In the genomic region with DNA sequence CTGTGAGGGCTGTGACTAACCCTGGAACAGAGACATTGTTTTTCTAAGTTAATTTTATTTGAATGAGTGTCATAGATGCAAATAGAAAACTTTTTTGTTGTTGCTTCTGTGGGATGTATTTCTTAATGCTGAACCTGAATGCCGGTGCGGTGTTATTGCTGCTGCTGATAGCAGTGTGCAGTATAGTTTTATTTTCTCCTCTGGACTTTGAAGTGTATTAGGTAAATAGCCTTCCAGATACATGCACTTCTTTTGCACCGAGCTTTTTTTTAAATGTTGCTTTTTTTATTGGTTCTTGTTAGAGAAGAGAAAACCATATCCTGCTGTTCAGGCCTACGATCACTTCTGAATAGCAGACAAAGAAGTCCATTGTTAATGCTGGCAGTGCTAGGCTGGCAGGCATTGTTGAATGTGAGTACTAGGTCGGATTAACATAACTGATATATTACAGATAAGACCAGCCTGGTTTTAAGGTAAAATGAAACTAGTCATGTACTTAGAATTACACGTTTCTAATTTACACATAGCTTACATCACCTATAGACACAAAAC, we compare ENCODE assay signal across 11 mouse cellular contexts.
DNase-seq lines count a peak whose midpoint lies in the region; ATAC-seq and TF ChIP-seq lines count a peak whose summit lies in the region.
"Had no signal": no experiment of that assay in that cellular context is flagged by ENCODE, and none has a peak within 500 bp of the region (broad histone marks: within the 10 kb centered on the region; RNA-seq: fewer than 3 reads in every experiment).

No protein-coding gene starts in this region.

- 0 out of 2 replicates have a peak, but pooled peaks cover 2% of the 10 kb centered on the region for H3K4me1 ChIP-seq in forebrain, embryonic 11.5 days (replicated peaks; ENCODE audit: control insufficient read depth, insufficient read depth, low read length)
- H3K4me1 ChIP-seq in forebrain, embryonic 10.5 days = peaks cover 54% of the 10 kb centered on the region
- H3K4me1 ChIP-seq in neural tube, embryonic 13.5 days (replicated peaks) = peaks cover 34% of the 10 kb centered on the region
- peaks cover 32% of the 10 kb centered on the region for H3K4me1 ChIP-seq in neural tube, embryonic 15.5 days
- peaks cover 43% of the 10 kb centered on the region for H3K4me1 ChIP-seq in midbrain, embryonic 13.5 days (replicated peaks)
- peaks cover 11% of the 10 kb centered on the region for H3K4me1 ChIP-seq in thymus, adult 2 months (replicated peaks; ENCODE audit: control insufficient read depth, insufficient read depth, low read length)

- no peak overlapping the region for H3K4me3 ChIP-seq in forebrain, embryonic 11.5 days (ENCODE audit: low read depth, low read length)
- H3K4me3 ChIP-seq in forebrain, embryonic 10.5 days = no peak overlapping the region
- no peak overlapping the region for H3K4me3 ChIP-seq in neural tube, embryonic 13.5 days
- no peak overlapping the region for H3K4me3 ChIP-seq in neural tube, embryonic 15.5 days (replicated peaks)
- no peak overlapping the region for H3K4me3 ChIP-seq in midbrain, embryonic 13.5 days (replicated peaks)
- no peak overlapping the region for H3K4me3 ChIP-seq in thymus, adult 2 months (ENCODE audit: control insufficient read depth, insufficient read depth, low read length)
- H3K4me3 ChIP-seq: limb, embryonic 13.5 days had no signal

- 0 out of 2 replicates have a peak, but pooled peaks have one; percentile 60 for ATAC-seq in forebrain, embryonic 11.5 days (replicated peaks; ENCODE audit: low FRiP score)
- no peak for ATAC-seq in neural tube, embryonic 13.5 days (ENCODE audit: low read depth)
- no peak for ATAC-seq in neural tube, embryonic 15.5 days (ENCODE audit: low FRiP score)
- ATAC-seq in midbrain, embryonic 13.5 days = peak; percentile 51; the same call in 1 of the 2 replicates

- H3K9ac ChIP-seq in forebrain, embryonic 11.5 days (ENCODE audit: low read length) = no peak overlapping the region
- no peak overlapping the region for H3K9ac ChIP-seq in neural tube, embryonic 13.5 days
- no peak overlapping the region for H3K9ac ChIP-seq in neural tube, embryonic 15.5 days (replicated peaks)
- no peak overlapping the region for H3K9ac ChIP-seq in midbrain, embryonic 13.5 days (replicated peaks)
- H3K9ac ChIP-seq: limb, embryonic 13.5 days had no signal

- TF ChIP-seq CTCF in thymus, adult 2 months (IDR thresholded peaks at IDR 0.05; ENCODE audit: borderline replicate concordance, control insufficient read depth, extremely low read depth, insufficient read depth, low read length, poor library complexity) = no peak

- H3K27me3 ChIP-seq in forebrain, embryonic 11.5 days (ENCODE audit: control insufficient read depth, insufficient read depth, low read length) = no peaks in the 10 kb centered on the region
- no peaks in the 10 kb centered on the region for H3K27me3 ChIP-seq in forebrain, embryonic 10.5 days (ENCODE audit: poor library complexity, severe bottlenecking)
- H3K27me3 ChIP-seq in neural tube, embryonic 13.5 days = no peaks in the 10 kb centered on the region
- no peaks in the 10 kb centered on the region for H3K27me3 ChIP-seq in neural tube, embryonic 15.5 days (replicated peaks)
- H3K27me3 ChIP-seq in midbrain, embryonic 13.5 days = no peaks in the 10 kb centered on the region
- no peaks in the 10 kb centered on the region for H3K27me3 ChIP-seq in thymus, adult 2 months (ENCODE audit: control insufficient read depth, insufficient read depth, low read length)
- H3K27me3 ChIP-seq: limb, embryonic 13.5 days had no signal

- no peaks in the 10 kb centered on the region for H3K9me3 ChIP-seq in forebrain, embryonic 11.5 days (ENCODE audit: control insufficient read depth, low read length)
- peaks cover 3% of the 10 kb centered on the region; the same call in 1 of the 2 replicates for H3K9me3 ChIP-seq in forebrain, embryonic 10.5 days
- H3K9me3 ChIP-seq in neural tube, embryonic 13.5 days = no peaks in the 10 kb centered on the region
- H3K9me3 ChIP-seq in neural tube, embryonic 15.5 days (replicated peaks) = no peaks in the 10 kb centered on the region
- no peaks in the 10 kb centered on the region for H3K9me3 ChIP-seq in midbrain, embryonic 13.5 days

- no peaks in the 10 kb centered on the region for H3K36me3 ChIP-seq in forebrain, embryonic 11.5 days (ENCODE audit: control insufficient read depth, insufficient read depth, low read length)
- peaks cover 3% of the 10 kb centered on the region; the same call in 1 of the 2 replicates for H3K36me3 ChIP-seq in forebrain, embryonic 10.5 days (replicated peaks)
- no peaks in the 10 kb centered on the region for H3K36me3 ChIP-seq in neural tube, embryonic 13.5 days
- H3K36me3 ChIP-seq in neural tube, embryonic 15.5 days = no peaks in the 10 kb centered on the region
- H3K36me3 ChIP-seq in midbrain, embryonic 13.5 days = no peaks in the 10 kb centered on the region
- H3K36me3 ChIP-seq in thymus, adult 2 months (ENCODE audit: control insufficient read depth, insufficient read depth, low read length) = no peaks in the 10 kb centered on the region

- no peak overlapping the region; the same call in 1 of the 2 replicates for H3K27ac ChIP-seq in forebrain, embryonic 11.5 days (ENCODE audit: low read depth, low read length)
- no peak overlapping the region for H3K27ac ChIP-seq in forebrain, embryonic 10.5 days
- H3K27ac ChIP-seq in neural tube, embryonic 13.5 days (replicated peaks) = peak overlapping the region; percentile 2; the same call in 1 of the 2 replicates
- H3K27ac ChIP-seq in neural tube, embryonic 15.5 days (replicated peaks) = no peak overlapping the region
- H3K27ac ChIP-seq in midbrain, embryonic 13.5 days = peak overlapping the region; percentile 35; the same call in 1 of the 2 replicates
- H3K27ac ChIP-seq in thymus, adult 2 months (ENCODE audit: control insufficient read depth, insufficient read depth, low read length) = no peak overlapping the region
- H3K27ac ChIP-seq: limb, embryonic 13.5 days had no signal

- 16% methylated on average over 6 of the region's 6 CpGs for WGBS in forebrain, embryonic 11.5 days
- WGBS in forebrain, embryonic 10.5 days = 31% methylated on average over 6 of the region's 6 CpGs
- WGBS in neural tube, embryonic 13.5 days = 20% methylated on average over 6 of the region's 6 CpGs
- WGBS in neural tube, embryonic 15.5 days = 21% methylated on average over 6 of the region's 6 CpGs
- 17% methylated on average over 6 of the region's 6 CpGs for WGBS in midbrain, embryonic 13.5 days
- WGBS in thymus, adult 2 months = 85% methylated on average over 6 of the region's 6 CpGs

- H3K4me2 ChIP-seq in forebrain, embryonic 11.5 days (ENCODE audit: low read depth, low read length, severe bottlenecking) = no peak overlapping the region
- no peak overlapping the region for H3K4me2 ChIP-seq in neural tube, embryonic 13.5 days
- no peak overlapping the region for H3K4me2 ChIP-seq in neural tube, embryonic 15.5 days
- peak overlapping the region; percentile 19 for H3K4me2 ChIP-seq in midbrain, embryonic 13.5 days (replicated peaks)
- H3K4me2 ChIP-seq: heart, embryonic 11.5 days; limb, embryonic 13.5 days had no signal

- TF ChIP-seq POLR2A in thymus, adult 2 months (IDR thresholded peaks at IDR 0.05; ENCODE audit: control insufficient read depth, extremely low read depth, insufficient read depth, low read length, poor library complexity) = no peak

- DNase-seq in forebrain, embryonic 11.5 days (ENCODE audit: low spot score) = no peak
- no peak for DNase-seq in forebrain, embryonic 10.5 days (ENCODE audit: extremely low spot score, low spot score)
- no peak for DNase-seq in heart, postnatal 4 days
- no peak for DNase-seq in thymus, adult 2 months
- DNase-seq in thymus, adult 18-20 months = no peak
- DNase-seq: lung, postnatal 14 days had no signal

Comparison
In these comparisons a context has a peak if more than half of its experiments do, and no peak if none do; other contexts are left out.
1. H3K27ac ChIP-seq: peak in neural tube, embryonic 13.5 days (single experiment) and midbrain, embryonic 13.5 days (single experiment); none in forebrain, embryonic 11.5 days (single experiment), forebrain, embryonic 10.5 days (single experiment), neural tube, embryonic 15.5 days (single experiment) and thymus, adult 2 months (single experiment).
2. ATAC-seq: peak in forebrain, embryonic 11.5 days (single experiment) and midbrain, embryonic 13.5 days (single experiment); none in neural tube, embryonic 13.5 days (single experiment) and neural tube, embryonic 15.5 days (single experiment).